Mouse (Mus musculus) bone marrow macrophage, adult 2 months (primary cell): ENCODE data around the gene Gm10318. TPM values are rescaled to one million over a fixed set of nuclear protein-coding genes. Genes with fewer than 3 reads are reported as not detected.

Experiments used
- H3K27ac ChIP-seq: 2 replicates; pipeline ENCODE4 v1.5.1; 2012; ENCODE audit warnings: low read depth, low read length; ENCODE audit not compliant: insufficient read depth
- H3K4me1 ChIP-seq: 2 replicates; pipeline ENCODE4 v1.6.1; 2012; ENCODE audit warnings: low read length; ENCODE audit not compliant: control insufficient read depth, insufficient read depth
- H3K4me3 ChIP-seq: 2 replicates; pipeline ENCODE4 v1.5.1; 2012; ENCODE audit warnings: mild to moderate bottlenecking, low read length, moderate library complexity; ENCODE audit not compliant: insufficient read depth
- CTCF ChIP-seq: IDR thresholded peaks from 2 replicates; pipeline ENCODE4 v1.5.1; 2012; ENCODE audit warnings: low read depth, mild to moderate bottlenecking, low read length, moderate library complexity
- POLR2A ChIP-seq: IDR thresholded peaks from 2 replicates; pipeline ENCODE4 v1.6.1; 2012; ENCODE audit warnings: mild to moderate bottlenecking, low read depth, low read length, borderline replicate concordance
- polyA plus RNA-seq: library from polyadenylated mRNA; stranded (reverse); fragments of >200 nt; gene quantifications from 2 replicates; pipeline ENCODE4 v1.2.4, GENCODE M21; 2012; ENCODE audit not compliant: missing spikeins, insufficient read depth, insufficient read length

Gm10318 gene
- not detected in 2 replicates for polyA plus RNA-seq

DNA sequence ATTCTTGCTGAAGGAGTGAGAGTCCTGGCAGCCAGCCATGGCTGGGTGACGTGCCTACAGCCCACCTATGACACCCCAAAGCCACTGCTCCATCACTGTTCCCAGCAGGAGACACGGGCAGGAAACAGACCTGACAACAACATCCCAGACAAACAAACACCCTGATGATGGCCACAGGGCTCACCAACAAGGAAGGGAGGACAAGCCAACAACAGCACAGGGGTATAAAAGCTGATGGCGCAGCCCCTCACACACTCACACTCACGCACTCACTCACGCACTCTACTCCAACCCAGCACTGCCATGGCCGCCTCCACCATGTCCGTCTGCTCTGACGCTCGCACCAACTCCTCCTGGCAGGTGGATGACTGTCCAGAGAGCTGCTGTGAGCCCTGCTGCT, at the start of gene Gm10318:
Gene Gm10318 (plus strand): TSS at position 301 of the 400 bp plus-strand sequence.
- H3K27ac ChIP-seq: no peak within 1 kb of the TSS
- peaks cover 11% of the 10 kb centered on the region for H3K4me1 ChIP-seq
- no peak within 1 kb of the TSS for H3K4me3 ChIP-seq
- no peak for TF ChIP-seq CTCF
- no peak for TF ChIP-seq POLR2A

DNA sequence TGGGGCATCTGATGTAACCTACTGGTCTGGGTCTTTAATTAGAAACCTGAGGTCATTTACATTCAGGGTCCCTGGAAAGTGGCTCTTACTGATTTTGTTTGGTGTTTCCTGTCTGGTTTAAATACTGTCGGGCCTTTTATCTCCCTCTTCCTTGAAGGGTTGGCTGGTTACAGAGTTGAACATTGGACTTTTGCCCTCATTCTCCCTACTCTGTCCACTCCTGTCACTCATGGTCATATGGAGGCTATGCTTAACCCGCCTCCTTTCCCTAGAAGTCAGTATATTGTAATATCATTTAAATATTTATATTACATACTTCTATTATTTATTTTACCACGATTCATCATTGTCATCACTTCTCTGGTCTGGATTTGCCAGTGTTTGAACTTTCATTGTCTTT, 48.6 kb upstream of the Gm10318 start:
- H3K27ac ChIP-seq: no peak overlapping the region
- TF ChIP-seq POLR2A (no peak), CTCF (no peak)
- H3K4me3 ChIP-seq: no peak overlapping the region
- H3K4me1 ChIP-seq: no peaks in the 10 kb centered on the region

DNA sequence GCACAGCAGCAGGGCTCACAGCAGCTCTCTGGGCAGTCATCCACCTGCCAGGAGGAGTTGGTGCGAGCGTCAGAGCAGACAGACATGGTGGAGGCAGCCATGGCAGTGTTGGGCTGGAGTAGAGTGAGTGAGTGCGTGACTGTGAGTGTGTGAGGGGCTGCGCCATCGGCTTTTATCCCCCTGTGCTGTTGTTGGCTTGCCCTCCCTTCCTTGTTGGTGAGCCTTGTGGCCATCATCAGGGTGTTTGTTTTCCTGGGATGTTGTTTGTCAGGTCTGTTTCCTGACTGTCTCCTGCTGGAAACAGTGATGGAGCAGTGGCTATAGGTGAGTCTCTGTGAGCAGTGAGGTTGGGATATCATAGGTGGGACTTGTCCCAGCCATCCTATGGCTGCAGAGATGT, 40.9 kb upstream of the Gm10318 start, which contains the start of gene Gm9507:
Gene Gm9507 (minus strand): TSS at position 101 of the 400 bp plus-strand sequence.
- Histone ChIP-seq H3K27ac (no peak within 1 kb of the TSS), H3K4me1 (no peaks in the 10 kb centered on the region), H3K4me3 (no peak within 1 kb of the TSS)
- TF ChIP-seq CTCF (no peak), POLR2A (no peak)

DNA sequence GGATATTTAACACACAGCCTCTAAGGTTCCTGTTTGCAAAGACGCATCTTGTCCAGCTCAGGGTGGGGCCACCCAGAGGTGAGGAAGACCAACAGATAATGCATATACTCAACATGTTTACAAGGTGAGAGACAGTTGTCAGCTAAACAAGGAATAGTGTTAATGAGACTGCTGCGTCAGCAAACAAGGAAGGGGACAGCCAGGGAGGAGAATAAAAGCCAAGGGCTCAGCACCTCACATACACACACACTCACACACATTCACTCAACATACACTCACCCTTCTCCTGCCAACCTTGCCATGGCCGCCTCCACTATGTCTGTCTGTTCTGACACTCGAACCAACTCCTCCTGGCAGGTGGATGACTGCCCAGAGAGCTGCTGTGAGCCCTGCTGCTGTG, 38.3 kb upstream of the Gm10318 start, which contains the start of gene Gm2696:
Gene Gm2696 (plus strand): TSS at position 301 of the 400 bp plus-strand sequence.
- Histone ChIP-seq H3K27ac (no peak within 1 kb of the TSS), H3K4me1 (no peaks in the 10 kb centered on the region), H3K4me3 (no peak within 1 kb of the TSS)
- TF ChIP-seq POLR2A: no peak
- no peak for TF ChIP-seq CTCF

DNA sequence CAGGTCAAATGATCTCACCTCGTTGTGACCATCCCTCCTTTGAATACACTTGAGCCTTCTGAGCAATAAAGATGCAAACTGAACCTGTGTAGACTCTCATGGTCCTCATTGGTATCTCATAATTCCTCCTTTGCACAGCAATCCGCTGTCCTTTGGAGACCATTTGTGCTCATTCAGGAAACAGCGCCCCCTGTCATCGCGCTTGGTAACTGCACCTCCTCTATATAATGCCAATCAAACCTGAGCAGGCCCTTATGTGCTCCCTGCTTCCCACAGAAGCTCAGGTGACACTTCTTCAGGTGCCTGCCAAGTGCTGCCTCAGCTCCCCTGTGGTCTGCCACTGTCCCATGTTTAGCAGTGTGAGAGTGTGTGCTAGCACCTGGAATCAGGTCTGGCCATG, 37.1 kb upstream of the Gm10318 start:
- no peaks in the 10 kb centered on the region for H3K4me1 ChIP-seq
- no peak overlapping the region for H3K4me3 ChIP-seq
- no peak overlapping the region for H3K27ac ChIP-seq
- no peak for TF ChIP-seq POLR2A
- peak; percentile 50; the same call in 1 of the 2 replicates for TF ChIP-seq CTCF

DNA sequence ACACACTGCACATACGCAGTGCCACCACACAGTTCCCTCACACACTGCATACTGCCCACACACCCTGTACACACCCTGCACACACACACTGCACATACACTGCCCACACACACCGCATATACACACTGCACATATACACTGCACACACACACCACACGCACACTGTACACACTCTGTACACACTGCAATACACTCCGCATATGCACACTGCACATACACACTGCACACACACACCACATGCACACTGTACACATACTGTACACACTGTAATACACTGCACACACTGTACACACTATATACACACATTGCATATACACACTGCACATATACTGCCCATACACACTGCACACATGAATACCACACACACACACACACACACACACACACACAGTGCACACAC, 34.1 kb upstream of the Gm10318 start:
- TF ChIP-seq CTCF: no peak
- no peak for TF ChIP-seq POLR2A
- Histone ChIP-seq H3K4me1 (no peaks in the 10 kb centered on the region), H3K27ac (no peak overlapping the region), H3K4me3 (no peak overlapping the region)

DNA sequence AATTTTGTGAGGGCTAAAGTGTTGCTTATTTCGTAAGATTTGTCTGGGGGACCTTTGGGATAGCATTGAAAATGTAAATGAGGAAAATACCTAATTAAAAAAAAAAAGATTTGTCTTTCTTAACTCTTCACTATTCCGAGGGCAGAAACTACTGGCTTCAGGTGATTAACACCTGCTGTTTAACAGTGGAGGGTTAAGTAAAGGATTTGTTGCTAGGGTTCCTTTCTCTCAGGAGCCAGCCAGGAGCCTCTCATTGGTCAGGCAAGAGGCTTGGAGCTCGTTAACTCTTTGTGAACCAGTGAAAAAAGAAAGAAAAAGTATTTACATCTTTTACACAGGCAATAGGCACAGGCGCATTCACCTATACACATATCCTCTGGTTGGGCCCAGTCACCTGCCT, 33.5 kb upstream of the Gm10318 start:
- no peaks in the 10 kb centered on the region for H3K4me1 ChIP-seq
- no peak overlapping the region for H3K27ac ChIP-seq
- H3K4me3 ChIP-seq: no peak overlapping the region
- no peak for TF ChIP-seq POLR2A
- no peak for TF ChIP-seq CTCF

DNA sequence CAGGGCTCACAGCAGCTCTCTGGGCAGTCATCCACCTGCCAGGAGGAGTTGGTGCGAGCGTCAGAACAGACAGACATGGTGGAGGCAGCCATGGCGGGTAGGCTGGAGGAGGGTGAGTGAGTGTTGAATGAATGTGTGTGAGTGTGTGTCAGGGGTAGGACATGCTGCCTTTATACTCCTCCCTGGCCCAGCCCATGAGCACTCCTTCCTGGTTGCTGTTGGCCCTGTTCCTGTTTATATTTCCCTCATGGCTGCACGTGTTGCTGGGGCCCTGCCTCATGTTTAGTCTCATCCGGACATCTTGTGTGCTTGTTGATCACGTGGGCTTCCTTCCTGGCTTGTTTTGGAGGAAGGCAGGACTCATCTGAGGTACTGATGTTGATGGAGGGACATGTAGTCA, 25.7 kb upstream of the Gm10318 start, which contains the start of gene Krtap10-4:
Gene Krtap10-4 (minus strand): TSS at position 145 of the 400 bp plus-strand sequence.
- Histone ChIP-seq H3K27ac (no peak within 1 kb of the TSS), H3K4me1 (no peaks in the 10 kb centered on the region), H3K4me3 (no peak within 1 kb of the TSS)
- TF ChIP-seq CTCF: no peak
- no peak for TF ChIP-seq POLR2A

DNA sequence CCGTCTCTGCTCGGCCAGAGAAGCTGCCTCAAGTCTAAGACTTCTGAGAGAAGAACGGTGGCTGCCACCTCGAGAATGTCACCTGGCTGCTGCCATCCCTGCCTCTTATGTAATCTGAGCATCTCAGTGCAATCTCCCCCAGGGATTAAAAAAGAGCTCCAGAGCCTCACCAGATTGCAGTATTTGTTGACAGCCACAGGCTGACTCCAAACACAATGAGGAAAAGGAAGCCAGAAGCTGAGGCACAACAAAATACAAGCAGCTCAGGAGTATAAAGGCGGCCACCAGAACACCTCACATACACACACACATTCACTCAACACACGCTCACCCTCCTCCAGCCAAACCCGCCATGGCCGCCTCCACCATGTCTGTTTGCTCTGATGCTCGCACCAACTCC, 17.0 kb upstream of the Gm10318 start, which contains the start of gene Krtap10-10:
Gene Krtap10-10 (plus strand): TSS at position 301 of the 400 bp plus-strand sequence.
- Histone ChIP-seq H3K4me1 (no peaks in the 10 kb centered on the region), H3K4me3 (no peak within 1 kb of the TSS), H3K27ac (no peak within 1 kb of the TSS)
- TF ChIP-seq POLR2A: no peak
- no peak for TF ChIP-seq CTCF

DNA sequence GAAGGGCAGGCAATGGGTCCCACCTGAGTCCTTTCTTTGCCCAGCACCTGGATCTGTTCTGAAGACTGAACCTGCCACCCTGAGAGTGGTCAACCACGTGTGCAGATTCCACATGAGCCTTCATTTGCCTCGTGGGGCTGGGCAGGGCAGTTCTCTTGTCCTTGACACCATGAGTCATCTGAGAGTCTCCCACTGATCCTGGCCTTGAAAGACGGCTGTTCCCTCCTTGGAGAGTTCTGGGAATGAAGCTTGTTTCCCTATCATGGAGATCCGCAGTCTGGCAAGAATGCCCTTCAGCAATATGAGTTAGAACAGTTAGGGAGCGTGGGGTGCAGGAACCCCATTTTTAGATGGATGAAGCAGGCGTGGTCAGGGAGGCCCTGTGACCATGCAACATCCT, 13.7 kb upstream of the Gm10318 start:
- Histone ChIP-seq H3K4me3 (no peak overlapping the region), H3K27ac (no peak overlapping the region), H3K4me1 (no peaks in the 10 kb centered on the region)
- TF ChIP-seq CTCF: no peak

DNA sequence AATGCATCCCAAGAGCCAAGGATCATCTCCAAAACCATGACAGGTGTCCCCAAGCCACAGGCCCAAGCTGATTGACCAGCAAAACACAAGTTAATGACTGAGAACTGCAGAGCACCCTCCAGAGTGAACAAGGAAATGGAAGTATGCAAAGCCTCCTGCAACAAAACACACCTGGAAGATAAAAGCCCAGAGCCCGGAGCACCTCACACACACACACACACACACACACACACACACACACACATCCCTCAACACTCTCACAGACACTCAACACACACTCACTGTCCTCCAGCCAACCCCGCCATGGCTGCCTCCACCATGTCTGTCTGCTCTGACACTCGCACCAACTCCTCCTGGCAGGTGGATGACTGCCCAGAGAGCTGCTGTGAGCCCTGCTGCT, 6.2 kb upstream of the Gm10318 start, which contains the start of gene Gm36176:
Gene Gm36176 (plus strand): TSS at position 301 of the 400 bp plus-strand sequence.
- no peak for TF ChIP-seq CTCF
- TF ChIP-seq POLR2A: no peak
- H3K4me1 ChIP-seq: peaks cover 10% of the 10 kb centered on the region
- no peak within 1 kb of the TSS for H3K27ac ChIP-seq
- H3K4me3 ChIP-seq: no peak within 1 kb of the TSS

DNA sequence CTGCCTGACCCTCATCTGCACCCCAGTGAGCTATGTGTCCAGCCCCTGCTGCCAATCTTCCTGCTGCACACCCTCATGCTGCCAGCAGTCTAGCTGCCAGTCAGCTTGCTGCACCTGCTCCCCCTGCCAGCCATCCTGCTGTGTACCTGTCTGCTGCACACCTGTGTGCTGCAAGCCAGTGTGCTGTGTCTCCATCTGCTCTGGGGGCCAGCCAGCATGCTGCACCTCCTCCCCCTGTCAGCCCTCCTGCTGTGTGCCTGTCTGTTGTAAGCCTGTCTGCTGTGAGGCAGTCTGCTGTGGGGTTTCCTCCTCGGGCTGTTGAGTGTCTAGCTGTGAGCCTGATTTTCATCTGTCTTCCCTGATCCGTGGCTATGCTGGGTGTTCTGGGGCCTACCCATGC, 5.7 kb upstream of the Gm10318 start:
- H3K27ac ChIP-seq: no peak overlapping the region
- TF ChIP-seq CTCF (no peak), POLR2A (no peak)
- peaks cover 11% of the 10 kb centered on the region for H3K4me1 ChIP-seq
- H3K4me3 ChIP-seq: no peak overlapping the region
